Mouse (Mus musculus) kidney, postnatal 0 days (tissue): ENCODE measurements at regions not wholly inside any gene's neighbourhood (a gene's known extent, or its start where the extent isn't known, plus 50 kb on each side); places are given as distances from the start of the nearest gene placed in this dataset.

Source experiments
- ATAC-seq: fragments of 200-750 bp; cut with Nextera tagmentation; replicated peaks from 2 replicates; pipeline ENCODE4 v1.8.0; 2017; ENCODE audit warnings: low read depth, moderate number of reproducible peaks, moderate TSS enrichment, moderate library complexity; ENCODE audit not compliant: low FRiP score
- DNase-seq: peaks from one replicate; pipeline ENCODE4 v3.0.0-alpha.2; 2016; ENCODE audit warnings: low spot score
- H3K27ac ChIP-seq: fragments of 300-500 bp; sonication (generic); 2 replicates; pipeline ENCODE4 v1.5.1; 2014; ENCODE audit warnings: mild to moderate bottlenecking
- H3K27me3 ChIP-seq: fragments of 300-500 bp; sonication (generic); 2 replicates; pipeline ENCODE4 v1.6.1; 2014; ENCODE audit warnings: low read length, mixed read lengths; ENCODE audit not compliant: insufficient read depth
- H3K36me3 ChIP-seq: fragments of 300-500 bp; sonication (generic); 2 replicates; pipeline ENCODE4 v1.6.1; 2014; ENCODE audit warnings: low read length, mixed read lengths; ENCODE audit not compliant: insufficient read depth
- H3K4me1 ChIP-seq: fragments of 300-500 bp; sonication (generic); replicated peaks from 2 replicates; pipeline ENCODE4 v1.6.1; 2014; ENCODE audit warnings: antibody characterized with exemption, low read length, mixed read lengths; ENCODE audit not compliant: insufficient read depth
- H3K4me2 ChIP-seq: fragments of 300-500 bp; sonication (generic); 2 replicates; pipeline ENCODE4 v1.6.1; 2014; ENCODE audit warnings: mild to moderate bottlenecking, low read length, moderate library complexity, mixed read lengths
- H3K4me3 ChIP-seq: fragments of 300-500 bp; sonication (generic); replicated peaks from 2 replicates; pipeline ENCODE4 v1.5.1; 2014; ENCODE audit warnings: low read depth, low read length
- H3K9ac ChIP-seq: fragments of 300-500 bp; sonication (generic); 2 replicates; pipeline ENCODE4 v1.6.1; 2014; ENCODE audit warnings: low read depth, low read length
- H3K9me3 ChIP-seq: fragments of 300-500 bp; sonication (generic); replicated peaks from 2 replicates; pipeline ENCODE4 v1.6.1; 2016; ENCODE audit warnings: low read length, inconsistent platforms, mixed read lengths
- CTCF ChIP-seq: IDR thresholded peaks from 2 replicates; pipeline ENCODE4 v1.5.1; 2016; ENCODE audit warnings: antibody characterized with exemption, low read depth, mild to moderate bottlenecking, moderate library complexity
- WGBS: fragments of 180-500 bp; shearing (Covaris S2); extraction: QIAGEN DNeasy Blood & Tissue Kit; methylation state at CpG from one replicate; pipeline ENCODE4 v1.1.7; 2014; 5-methylcytosine and 5-hydroxymethylcytosine counted together

DNA sequence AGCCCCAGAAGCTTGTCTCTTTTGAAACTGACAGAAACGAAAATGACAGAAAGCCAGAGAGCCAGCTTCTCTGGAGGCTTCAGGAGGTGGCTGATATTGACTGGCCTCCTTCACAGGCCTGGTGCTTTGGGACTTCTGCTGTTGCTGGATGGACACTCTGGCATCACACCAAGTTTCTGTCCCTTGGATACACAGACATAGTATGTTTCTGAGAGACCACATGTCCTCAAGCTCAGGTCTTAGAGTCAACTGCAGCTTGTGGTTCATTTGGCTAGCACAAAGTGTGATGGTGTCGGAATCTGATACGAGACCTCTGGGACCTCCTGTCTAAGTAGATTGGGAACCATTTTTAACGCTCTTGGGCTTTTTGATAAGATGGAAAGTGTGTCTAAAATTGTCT, 502.0 kb downstream of the Sqor start:
- Histone ChIP-seq H3K4me1 (no peaks in the 10 kb centered on the region), H3K4me2 (no peak overlapping the region), H3K9ac (no peak overlapping the region), H3K27me3 (no peaks in the 10 kb centered on the region), H3K27ac (no peak overlapping the region), H3K36me3 (no peaks in the 10 kb centered on the region), H3K9me3 (no peaks in the 10 kb centered on the region), H3K4me3 (no peak overlapping the region)
- 72% methylated on average over 4 of the region's 4 CpGs for WGBS
- TF ChIP-seq CTCF, result no peak
- DNase-seq, result no peak
- ATAC-seq, result no peak

DNA sequence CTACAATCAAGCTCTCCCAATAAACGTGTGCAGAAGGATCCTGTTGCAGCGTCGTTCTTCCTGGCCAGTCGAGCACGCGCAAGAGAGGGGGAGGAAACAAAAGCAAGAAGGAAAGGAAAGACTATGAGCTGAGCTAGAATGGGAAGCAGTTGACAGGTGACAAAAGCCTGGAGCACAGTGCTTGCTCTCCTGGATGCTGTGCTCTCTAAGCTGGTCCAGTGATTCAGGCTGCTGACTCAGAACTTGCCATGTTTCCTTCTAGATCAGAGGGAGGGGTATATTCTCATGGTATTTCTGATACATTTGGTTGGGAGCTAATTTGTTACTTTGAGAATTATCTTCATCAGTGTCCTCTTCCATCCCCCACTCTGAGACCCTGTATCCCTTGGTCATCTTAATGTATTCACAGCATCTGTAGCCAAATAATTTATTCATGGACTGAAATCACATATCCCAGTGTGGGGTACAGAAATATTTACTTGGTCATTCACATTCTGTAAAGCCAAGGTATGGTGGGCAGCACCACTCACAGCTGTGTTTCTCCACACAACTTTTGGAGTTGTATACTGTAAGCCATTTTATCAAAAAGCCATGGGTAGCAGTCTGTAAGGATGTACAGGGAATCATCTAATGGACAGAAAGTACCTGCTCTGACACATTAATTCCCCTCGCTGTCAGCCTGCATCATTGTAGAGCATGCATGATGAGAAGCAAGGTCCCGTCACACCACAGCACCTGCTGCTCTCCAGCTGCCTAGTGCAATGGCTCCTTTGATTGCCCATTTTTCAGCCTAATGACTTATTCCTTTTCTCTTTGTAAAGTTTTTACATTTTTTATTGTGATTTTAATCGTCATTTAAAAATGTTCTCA, 510.1 kb downstream of the Sqor start:
- no peaks in the 10 kb centered on the region for H3K4me1 ChIP-seq

DNA sequence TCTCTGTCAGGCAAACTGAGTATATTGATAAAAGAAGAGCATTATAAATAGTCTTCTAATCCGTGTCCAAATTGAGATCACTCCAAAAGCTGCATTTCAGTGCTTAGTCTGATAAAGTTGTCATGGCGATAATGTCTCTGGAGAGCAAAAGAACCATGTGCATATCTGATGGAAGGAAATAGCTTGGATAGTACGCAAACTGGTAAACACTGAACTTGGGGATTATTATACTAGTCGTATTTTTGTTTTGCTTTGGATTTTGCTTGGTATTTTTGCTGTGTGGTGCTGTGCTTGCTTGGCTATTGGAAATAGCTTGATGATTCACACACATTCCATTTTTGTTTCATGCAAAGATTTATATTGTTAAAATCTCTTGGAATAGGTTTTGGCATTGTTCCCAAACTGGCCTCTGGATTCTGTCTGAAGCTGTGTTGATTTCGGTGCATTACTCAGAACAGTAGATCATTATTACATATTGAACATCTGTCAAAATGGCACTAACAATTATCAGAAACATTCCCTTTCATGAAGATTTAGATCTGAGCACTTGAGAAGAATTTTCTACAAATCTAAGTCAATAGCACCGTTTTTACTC, 510.8 kb downstream of the Sqor start:
- 65% methylated on average over 6 of the region's 6 CpGs for WGBS
- Histone ChIP-seq H3K9me3 (no peaks in the 10 kb centered on the region), H3K4me2 (no peak overlapping the region), H3K36me3 (no peaks in the 10 kb centered on the region), H3K4me3 (no peak overlapping the region), H3K27ac (no peak overlapping the region), H3K9ac (no peak overlapping the region), H3K4me1 (no peaks in the 10 kb centered on the region), H3K27me3 (no peaks in the 10 kb centered on the region)
- no peak for ATAC-seq
- TF ChIP-seq CTCF, result no peak
- no peak for DNase-seq

More for the DNA sequence above, 510.1 kb downstream of the Sqor start:
- Histone ChIP-seq H3K36me3 (no peaks in the 10 kb centered on the region), H3K4me3 (no peak overlapping the region), H3K4me2 (no peak overlapping the region), H3K27me3 (no peaks in the 10 kb centered on the region), H3K27ac (no peak overlapping the region), H3K9me3 (no peaks in the 10 kb centered on the region), H3K9ac (no peak overlapping the region)
- ATAC-seq, result no peak
- TF ChIP-seq CTCF, result no peak
- DNase-seq, result no peak
- 59% methylated on average over 9 of the region's 9 CpGs for WGBS

DNA sequence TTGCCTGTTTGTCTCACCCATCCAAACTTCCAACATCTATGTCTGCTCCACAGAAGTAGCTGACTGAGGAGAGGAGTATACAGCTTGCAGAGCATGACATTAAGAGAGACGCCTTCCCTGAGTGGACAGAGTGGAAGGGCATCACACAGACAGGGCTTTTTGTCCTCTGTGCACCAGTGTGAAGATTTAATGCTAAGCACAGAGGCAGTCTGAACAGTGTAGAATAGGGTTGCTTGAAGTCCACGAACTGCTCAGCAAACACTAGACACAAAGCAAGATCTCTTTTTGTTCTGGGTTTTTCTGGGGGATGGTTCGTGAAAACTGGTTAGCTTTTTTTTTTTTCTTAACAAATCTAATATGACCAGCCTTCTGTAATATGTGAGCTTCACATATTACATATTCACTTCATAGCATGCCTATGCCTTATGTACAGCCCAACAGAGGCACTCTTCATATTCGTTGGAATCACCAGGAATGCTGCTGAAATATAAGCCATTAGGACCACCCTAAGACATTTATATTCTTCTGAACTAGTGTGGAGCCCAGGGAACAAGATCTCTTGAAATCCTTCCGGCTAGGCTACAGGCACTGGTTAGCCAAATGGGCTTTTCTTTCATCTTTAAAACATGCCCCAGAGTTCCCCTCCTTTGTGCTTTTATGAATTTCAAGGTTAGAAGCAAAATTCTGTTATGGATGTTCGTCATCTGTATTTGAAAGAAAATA, 546.7 kb downstream of the Sqor start:
- no peaks in the 10 kb centered on the region for H3K36me3 ChIP-seq
- H3K4me3 ChIP-seq, result no peak overlapping the region
- no peak overlapping the region for H3K4me2 ChIP-seq
- H3K4me1 ChIP-seq, result no peaks in the 10 kb centered on the region
- no peak for TF ChIP-seq CTCF
- DNase-seq (no peak), ATAC-seq (no peak)
- 67% methylated on average over 6 of the region's 6 CpGs for WGBS
- H3K9me3 ChIP-seq, result no peaks in the 10 kb centered on the region
- H3K27me3 ChIP-seq, result no peaks in the 10 kb centered on the region
- H3K27ac ChIP-seq, result no peak overlapping the region
- no peak overlapping the region for H3K9ac ChIP-seq

DNA sequence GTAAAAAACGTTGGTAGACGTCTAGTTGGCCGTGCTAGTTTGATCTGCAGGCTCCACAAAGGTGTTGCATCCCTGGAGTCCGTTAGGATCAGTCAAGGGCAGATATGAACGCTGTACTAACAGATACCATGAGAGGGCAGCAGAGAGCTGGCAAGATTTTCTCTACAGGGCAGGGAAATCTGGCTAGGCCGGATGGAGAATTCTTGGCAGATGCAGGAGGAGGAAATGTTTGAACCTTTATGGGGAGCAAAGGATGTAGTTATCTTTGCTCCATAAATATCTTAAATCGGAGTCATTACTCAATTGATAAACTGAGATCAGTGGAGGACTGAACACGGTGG, 547.2 kb downstream of the Sqor start:
- no peak overlapping the region for H3K9ac ChIP-seq
- no peak overlapping the region for H3K27ac ChIP-seq
- no peaks in the 10 kb centered on the region for H3K9me3 ChIP-seq
- H3K36me3 ChIP-seq, result no peaks in the 10 kb centered on the region
- peak; percentile 88 for TF ChIP-seq CTCF
- H3K4me3 ChIP-seq, result no peak overlapping the region
- ATAC-seq (peak; percentile 65; the same call in 1 of the 2 replicates), DNase-seq (peak; percentile 83)
- no peaks in the 10 kb centered on the region for H3K4me1 ChIP-seq
- WGBS, result 14% methylated on average over 8 of the region's 8 CpGs
- no peak overlapping the region for H3K4me2 ChIP-seq
- H3K27me3 ChIP-seq, result no peaks in the 10 kb centered on the region

DNA sequence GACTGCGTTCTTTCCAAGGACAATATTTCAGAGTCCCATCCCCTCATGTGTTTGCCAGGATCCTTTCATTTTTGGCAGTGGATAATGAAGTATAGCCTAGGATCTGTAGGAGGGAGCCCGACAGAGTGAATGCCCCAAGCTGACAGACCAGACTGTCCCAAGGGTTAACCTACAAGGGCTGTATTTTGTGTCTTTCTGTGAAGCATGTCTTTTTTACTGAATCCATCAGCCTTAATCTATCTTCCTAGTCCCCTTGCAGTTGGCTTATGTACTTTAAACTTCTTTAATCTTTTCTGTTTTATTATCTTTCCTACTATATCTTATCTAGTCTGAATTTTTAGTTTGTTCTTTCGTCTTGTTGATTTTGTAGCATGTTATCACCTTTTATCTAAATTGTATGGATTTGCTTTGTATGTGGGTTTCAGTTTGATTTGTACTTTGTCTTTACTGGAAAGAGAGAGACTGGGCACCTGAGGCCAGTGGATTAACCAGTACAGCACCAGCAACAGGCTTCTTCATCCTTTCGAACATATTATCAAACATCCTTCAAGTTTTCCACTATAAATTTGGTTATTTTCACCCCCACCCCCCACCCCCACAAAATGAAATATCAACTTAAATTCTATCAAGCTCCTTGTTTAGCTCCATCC, 555.5 kb downstream of the Sqor start:
- no peak overlapping the region for H3K9ac ChIP-seq
- ATAC-seq (no peak), DNase-seq (no peak)
- H3K36me3 ChIP-seq, result no peaks in the 10 kb centered on the region
- H3K9me3 ChIP-seq, result no peaks in the 10 kb centered on the region
- no peak overlapping the region for H3K4me3 ChIP-seq
- no peak overlapping the region for H3K27ac ChIP-seq
- no peaks in the 10 kb centered on the region for H3K4me1 ChIP-seq
- no peaks in the 10 kb centered on the region for H3K27me3 ChIP-seq
- TF ChIP-seq CTCF, result no peak
- no peak overlapping the region for H3K4me2 ChIP-seq
- 82% methylated on average over 4 of the region's 4 CpGs for WGBS
